Comparison of ENCODE assay signal across 15 mouse cellular contexts in genomic region chr2:10920686-10921485, GRCm38 (mm10).
DNase-seq lines count a peak whose midpoint lies in the region; ATAC-seq and TF ChIP-seq lines count a peak whose summit lies in the region.
"Had no signal": no experiment of that assay in that cellular context is flagged by ENCODE, and none has a peak within 500 bp of the region (broad histone marks: within the 10 kb centered on the region; RNA-seq: fewer than 3 reads in every experiment).

No protein-coding gene starts in this region.

- no peaks in the 10 kb centered on the region for H3K9me3 ChIP-seq in kidney, embryonic 15.5 days (replicated peaks)
- no peaks in the 10 kb centered on the region for H3K9me3 ChIP-seq in forebrain, embryonic 10.5 days
- H3K9me3 ChIP-seq in forebrain, postnatal 0 days (ENCODE audit: low read length), result no peaks in the 10 kb centered on the region
- no peaks in the 10 kb centered on the region for H3K9me3 ChIP-seq in midbrain, embryonic 16.5 days (replicated peaks; ENCODE audit: control insufficient read depth, low read length, poor library complexity, severe bottlenecking)
- H3K9me3 ChIP-seq: liver, embryonic 13.5 days had no signal

- WGBS in kidney, embryonic 15.5 days, result 54% methylated on average over 8 of the region's 8 CpGs
- 58% methylated on average over 8 of the region's 8 CpGs for WGBS in forebrain, embryonic 10.5 days
- WGBS in forebrain, postnatal 0 days, result 18% methylated on average over 8 of the region's 8 CpGs
- 57% methylated on average over 8 of the region's 8 CpGs for WGBS in midbrain, embryonic 16.5 days

- H3K9ac ChIP-seq in kidney, embryonic 15.5 days, result no peak overlapping the region
- no peak overlapping the region for H3K9ac ChIP-seq in forebrain, postnatal 0 days
- H3K9ac ChIP-seq in midbrain, embryonic 16.5 days (ENCODE audit: low read depth, low read length), result no peak overlapping the region
- H3K9ac ChIP-seq: liver, embryonic 13.5 days had no signal

- H3K4me2 ChIP-seq in kidney, embryonic 15.5 days, result peak overlapping the region; percentile 43
- H3K4me2 ChIP-seq in forebrain, postnatal 0 days (ENCODE audit: low read depth), result peak overlapping the region; percentile 28
- H3K4me2 ChIP-seq in midbrain, embryonic 16.5 days (ENCODE audit: low read length), result peak overlapping the region; percentile 39
- H3K4me2 ChIP-seq: liver, embryonic 13.5 days had no signal

- H3K27ac ChIP-seq in kidney, embryonic 15.5 days, result no peak overlapping the region
- H3K27ac ChIP-seq in forebrain, embryonic 10.5 days, result no peak overlapping the region; the same call in 1 of the 2 replicates
- no peak overlapping the region for H3K27ac ChIP-seq in forebrain, postnatal 0 days (ENCODE audit: low read depth, low read length)
- H3K27ac ChIP-seq in midbrain, embryonic 16.5 days (ENCODE audit: low read length), result peak overlapping the region; percentile 35; the same call in 1 of the 2 replicates
- H3K27ac ChIP-seq: heart, adult 2 months; layer of hippocampus, adult 2 months; liver, embryonic 13.5 days had no signal

- no peak for TF ChIP-seq CTCF in forebrain, postnatal 0 days (IDR thresholded peaks at IDR 0.05; ENCODE audit: low read depth)

- no peaks in the 10 kb centered on the region for H3K27me3 ChIP-seq in kidney, embryonic 15.5 days
- 0 out of 2 replicates have a peak, but pooled peaks cover 3% of the 10 kb centered on the region for H3K27me3 ChIP-seq in forebrain, embryonic 10.5 days (ENCODE audit: poor library complexity, severe bottlenecking)
- no peaks in the 10 kb centered on the region for H3K27me3 ChIP-seq in forebrain, postnatal 0 days (ENCODE audit: insufficient read depth, low read length)
- no peaks in the 10 kb centered on the region for H3K27me3 ChIP-seq in midbrain, embryonic 16.5 days (ENCODE audit: control insufficient read depth, insufficient read depth, low read depth, low read length)
- H3K27me3 ChIP-seq: liver, embryonic 13.5 days had no signal

- H3K36me3 ChIP-seq in kidney, embryonic 15.5 days, result no peaks in the 10 kb centered on the region
- no peaks in the 10 kb centered on the region for H3K36me3 ChIP-seq in forebrain, embryonic 10.5 days (replicated peaks)
- H3K36me3 ChIP-seq in forebrain, postnatal 0 days (ENCODE audit: insufficient read depth), result no peaks in the 10 kb centered on the region
- H3K36me3 ChIP-seq in midbrain, embryonic 16.5 days (ENCODE audit: control insufficient read depth, insufficient read depth, low read length), result no peaks in the 10 kb centered on the region
- H3K36me3 ChIP-seq: liver, embryonic 13.5 days had no signal

- no peak overlapping the region for H3K4me3 ChIP-seq in kidney, embryonic 15.5 days (replicated peaks)
- H3K4me3 ChIP-seq in forebrain, embryonic 10.5 days, result peak overlapping the region; percentile 12; the same call in 1 of the 2 replicates
- H3K4me3 ChIP-seq in forebrain, postnatal 0 days (ENCODE audit: low read depth, low read length), result no peak overlapping the region
- H3K4me3 ChIP-seq in midbrain, embryonic 16.5 days (ENCODE audit: low read depth, low read length), result no peak overlapping the region
- H3K4me3 ChIP-seq: erythroblast, embryonic 14.5 days; heart, adult 2 months; liver, embryonic 13.5 days had no signal

- H3K4me1 ChIP-seq in kidney, embryonic 15.5 days, result 0 out of 2 replicates have a peak, but pooled peaks cover 4% of the 10 kb centered on the region
- H3K4me1 ChIP-seq in forebrain, embryonic 10.5 days, result peaks cover 33% of the 10 kb centered on the region
- H3K4me1 ChIP-seq in forebrain, postnatal 0 days (ENCODE audit: insufficient read depth), result no peaks in the 10 kb centered on the region
- H3K4me1 ChIP-seq in midbrain, embryonic 16.5 days (ENCODE audit: control insufficient read depth, insufficient read depth, low read length), result peaks cover 13% of the 10 kb centered on the region
- H3K4me1 ChIP-seq: liver, embryonic 13.5 days had no signal

- no peak for ATAC-seq in kidney, embryonic 15.5 days (replicated peaks; ENCODE audit: low FRiP score)
- no peak for ATAC-seq in forebrain, postnatal 0 days
- peak; percentile 36; the same call in 1 of the 2 replicates for ATAC-seq in midbrain, embryonic 16.5 days
- ATAC-seq: intestine, embryonic 16.5 days had no signal

- no peak for DNase-seq in kidney, postnatal 10 days
- DNase-seq in forebrain, embryonic 10.5 days (ENCODE audit: extremely low spot score, low spot score), result peak; percentile 16
- DNase-seq in forebrain, postnatal 0 days, result no peak
- DNase-seq in yolk sac, embryonic 10.5 days (ENCODE audit: low spot score), result no peak
- DNase-seq in testis, postnatal 14 days (ENCODE audit: low spot score), result no peak
- DNase-seq: adrenal gland, postnatal 14 days; heart, adult 2 months; heart, postnatal 10 days; liver, embryonic 13.5 days; lung, postnatal 10 days had no signal
